Mouse (Mus musculus) cerebellum, adult 2 months (tissue): ENCODE data around the gene Ptgfr.

Experiments
- CTCF ChIP-seq: fragments of 200-500 bp; IDR thresholded peaks from 2 replicates; pipeline ENCODE4 v1.5.1; 2011; ENCODE audit warnings: low read depth, mild to moderate bottlenecking, control low read depth, low read length, moderate library complexity, borderline replicate concordance; ENCODE audit not compliant: insufficient read depth
- POLR2A ChIP-seq: fragments of 200-500 bp; IDR thresholded peaks from 2 replicates; pipeline ENCODE4 v1.6.1; 2011; ENCODE audit warnings: low read length, control low read depth, borderline replicate concordance; ENCODE audit not compliant: insufficient read depth

DNA sequence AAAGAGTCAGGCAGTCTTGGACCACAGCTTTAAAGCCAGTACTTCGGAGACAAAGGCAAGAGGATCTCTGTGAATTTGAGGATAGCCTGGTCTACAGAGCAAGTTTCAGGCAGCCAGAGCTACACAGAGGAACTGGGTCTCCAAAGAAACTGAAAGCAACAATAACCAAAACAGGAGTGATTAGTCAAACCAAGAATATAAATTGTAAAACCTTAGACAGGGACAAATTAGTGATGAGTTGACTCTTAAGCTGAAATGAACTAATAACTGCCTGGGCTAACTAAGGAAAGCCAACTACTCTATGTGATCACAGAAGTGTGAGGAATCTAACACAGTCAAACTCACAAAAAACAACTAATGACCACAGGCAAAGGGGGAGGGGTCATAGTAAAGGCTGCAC is 88.9 kb downstream of the Ptgfr start:
- TF ChIP-seq POLR2A (no peak), CTCF (no peak)
